Mouse (Mus musculus) gastrocnemius, postnatal 10 days (tissue): ENCODE data around the gene Cachd1. TPM values are rescaled to one million over a fixed set of nuclear protein-coding genes. Genes with fewer than 3 reads are reported as not detected.

Experiments
- DNase-seq: peaks from one replicate; pipeline ENCODE4 v3.0.0; 2021; ENCODE audit warnings: mixed read lengths
- total RNA-seq, 2 experiments: library from RNA; stranded (reverse); gene quantifications; 2 replicates each; pipeline ENCODE4 v1.2.3; 2021

Gene Cachd1
- total RNA-seq, 2 experiments from 2014 or later, result 7.4 to 7.7 TPM

- DNase-seq, result no peak
Observed at GRCm38 (mm10) chr4:100865962-100866703, 89.7 kb downstream of the Cachd1 start.

- DNase-seq, result no peak
Observed at GRCm38 (mm10) chr4:100877351-100877750, 100.9 kb downstream of the Cachd1 start.

GRCm38 (mm10) chr4:100879414-100879813 lies 102.9 kb downstream of the Cachd1 start:
- DNase-seq, result no peak

GRCm38 (mm10) chr4:100880075-100880474 lies 103.6 kb downstream of the Cachd1 start:
- DNase-seq, result no peak

- peak; percentile 14 for DNase-seq
Observed at GRCm38 (mm10) chr4:100885793-100886742, 109.6 kb downstream of the Cachd1 start.

GRCm38 (mm10) chr4:100886743-100887416 lies 110.4 kb downstream of the Cachd1 start:
- DNase-seq, result no peak

- DNase-seq, result no peak
Observed at GRCm38 (mm10) chr4:100890106-100890970, 113.9 kb downstream of the Cachd1 start.

GRCm38 (mm10) chr4:100893739-100894138 lies 117.3 kb downstream of the Cachd1 start:
- no peak for DNase-seq

GRCm38 (mm10) chr4:100894142-100894541 lies 117.7 kb downstream of the Cachd1 start:
- no peak for DNase-seq

- DNase-seq, result no peak
Observed at GRCm38 (mm10) chr4:100896260-100897010, 120.0 kb downstream of the Cachd1 start.

GRCm38 (mm10) chr4:100897943-100898342 lies 121.5 kb downstream of the Cachd1 start:
- no peak for DNase-seq

GRCm38 (mm10) chr4:100909694-100910340 lies 133.3 kb downstream of the Cachd1 start:
- DNase-seq, result no peak

- DNase-seq, result no peak
Observed at GRCm38 (mm10) chr4:100910605-100911330, 134.3 kb downstream of the Cachd1 start.

GRCm38 (mm10) chr4:100911658-100912057 lies 135.2 kb downstream of the Cachd1 start:
- no peak for DNase-seq

- no peak for DNase-seq
Observed at GRCm38 (mm10) chr4:100913666-100914065, 137.2 kb downstream of the Cachd1 start.

- no peak for DNase-seq
Observed at GRCm38 (mm10) chr4:100914532-100914931, 138.1 kb downstream of the Cachd1 start.

- no peak for DNase-seq
Observed at GRCm38 (mm10) chr4:100915093-100915492, 138.6 kb downstream of the Cachd1 start.

- no peak for DNase-seq
Observed at GRCm38 (mm10) chr4:100917511-100917910, 141.0 kb downstream of the Cachd1 start.

- no peak for DNase-seq
Observed at GRCm38 (mm10) chr4:100920413-100920812, 143.9 kb downstream of the Cachd1 start.
